Mouse (Mus musculus) lung, embryonic 15.5 days (tissue): ENCODE results near the gene Nabp2. TPM values are rescaled to one million over a fixed set of nuclear protein-coding genes. Genes with fewer than 3 reads are reported as not detected.

Source experiments
- ATAC-seq: fragments of 200-750 bp; cut with Nextera tagmentation; 2 replicates; pipeline ENCODE4 v1.8.0; 2017; ENCODE audit warnings: moderate number of reproducible peaks, borderline replicate concordance; ENCODE audit not compliant: low FRiP score, low TSS enrichment; ENCODE audit errors: extremely low read depth
- H3K27ac ChIP-seq: fragments of 300-500 bp; sonication (generic); 2 replicates; pipeline ENCODE4 v1.5.1; 2015; ENCODE audit warnings: moderate library complexity, mild to moderate bottlenecking, inconsistent platforms
- H3K27me3 ChIP-seq: fragments of 300-500 bp; sonication (generic); 2 replicates; pipeline ENCODE4 v1.6.1; 2015; ENCODE audit warnings: inconsistent platforms
- H3K36me3 ChIP-seq: fragments of 300-500 bp; sonication (generic); 2 replicates; pipeline ENCODE4 v1.6.1; 2015; ENCODE audit warnings: inconsistent platforms
- H3K4me1 ChIP-seq: fragments of 300-500 bp; sonication (generic); 2 replicates; pipeline ENCODE4 v1.6.1; 2015; ENCODE audit warnings: inconsistent platforms
- H3K4me2 ChIP-seq: fragments of 300-500 bp; sonication (generic); 2 replicates; pipeline ENCODE4 v1.6.1; 2015; ENCODE audit warnings: inconsistent platforms, mild to moderate bottlenecking, moderate library complexity
- H3K4me3 ChIP-seq: fragments of 300-500 bp; sonication (generic); 2 replicates; pipeline ENCODE4 v1.5.1; 2015; ENCODE audit warnings: mild to moderate bottlenecking, inconsistent platforms
- H3K9ac ChIP-seq: fragments of 300-500 bp; sonication (generic); 2 replicates; pipeline ENCODE4 v1.6.1; 2015; ENCODE audit warnings: inconsistent platforms
- H3K9me3 ChIP-seq: fragments of 300-500 bp; sonication (generic); 2 replicates; pipeline ENCODE4 v1.6.1; 2016; ENCODE audit warnings: inconsistent platforms
- WGBS: fragments of 180-500 bp; shearing (Covaris S2); methylation state at CpG from one replicate; pipeline ENCODE4 v1.1.7; 2015; 5-methylcytosine and 5-hydroxymethylcytosine counted together
- polyA plus RNA-seq: library from polyadenylated mRNA; unstranded; fragments of >200 nt; fragmentation: Nextera tagmentation; extraction: Ambion mirVana; gene quantifications from 2 replicates; pipeline ENCODE4 v1.2.1, GENCODE M21; 2015

Nabp2 gene
- polyA plus RNA-seq, 1 experiment from 2014 or later = 75.7 TPM

- H3K9ac ChIP-seq = no peak overlapping the region
- no peaks in the 10 kb centered on the region for H3K27me3 ChIP-seq
- H3K4me2 ChIP-seq = no peak overlapping the region
- H3K9me3 ChIP-seq = no peaks in the 10 kb centered on the region
- H3K4me1 ChIP-seq = no peaks in the 10 kb centered on the region
- peaks cover 57% of the 10 kb centered on the region for H3K36me3 ChIP-seq
- H3K27ac ChIP-seq = no peak overlapping the region
- ATAC-seq = no peak
- H3K4me3 ChIP-seq = no peak overlapping the region
- WGBS = 29% methylated on average over 7 of the region's 7 CpGs
These were observed 13.3 kb upstream of the Nabp2 start for GRCm38 (mm10) chr10:128424604-128425003.

GRCm38 (mm10) chr10:128422426-128422825 is 11.1 kb upstream of the Nabp2 start:
- no peak for ATAC-seq
- WGBS = 76% methylated on average over 5 of the region's 5 CpGs
- Histone ChIP-seq H3K4me3 (no peak overlapping the region), H3K9me3 (no peaks in the 10 kb centered on the region), H3K27ac (no peak overlapping the region), H3K4me2 (no peak overlapping the region), H3K36me3 (peaks cover 61% of the 10 kb centered on the region), H3K4me1 (no peaks in the 10 kb centered on the region), H3K9ac (no peak overlapping the region), H3K27me3 (no peaks in the 10 kb centered on the region)

- H3K27me3 ChIP-seq = no peaks in the 10 kb centered on the region
- H3K9me3 ChIP-seq = no peaks in the 10 kb centered on the region
- ATAC-seq = no peak
- peaks cover 42% of the 10 kb centered on the region for H3K36me3 ChIP-seq
- no peak overlapping the region for H3K4me2 ChIP-seq
- H3K4me3 ChIP-seq = no peak overlapping the region
- no peak overlapping the region for H3K27ac ChIP-seq
- H3K4me1 ChIP-seq = peaks cover 24% of the 10 kb centered on the region
- no peak overlapping the region for H3K9ac ChIP-seq
- WGBS = 77% methylated on average over 5 of the region's 5 CpGs
These were observed 3.6 kb upstream of the Nabp2 start for GRCm38 (mm10) chr10:128414848-128415247.

DNA sequence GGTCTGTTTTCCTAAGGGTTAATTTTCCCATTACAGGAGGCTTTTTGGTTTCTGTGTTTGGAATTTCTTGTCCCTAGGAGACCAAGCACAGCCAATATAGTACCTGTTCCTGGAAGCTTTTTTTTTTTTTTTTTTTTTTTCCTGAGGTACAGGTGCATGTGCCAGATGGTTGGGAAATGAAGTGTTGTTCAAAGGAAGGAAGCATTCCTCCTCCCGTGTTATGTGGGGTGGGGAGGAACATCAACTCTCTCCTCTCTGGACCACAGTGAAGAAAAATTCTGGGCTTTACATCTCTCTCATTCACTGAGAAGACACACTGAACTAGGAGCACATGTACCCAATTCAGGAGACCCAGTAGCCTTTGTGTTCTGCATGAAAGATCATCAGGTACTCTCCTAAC is 1.8 kb upstream of the Nabp2 start:
- Histone ChIP-seq H3K9ac (no peak overlapping the region), H3K4me2 (peak overlapping the region; percentile 96), H3K27me3 (no peaks in the 10 kb centered on the region), H3K4me3 (peak overlapping the region; percentile 89; the same call in 1 of the 2 replicates), H3K36me3 (peaks cover 28% of the 10 kb centered on the region), H3K4me1 (peaks cover 32% of the 10 kb centered on the region), H3K9me3 (no peaks in the 10 kb centered on the region), H3K27ac (no peak overlapping the region)
- WGBS = 40% methylated on average over 1 of the region's 1 CpGs
- no peak for ATAC-seq

DNA sequence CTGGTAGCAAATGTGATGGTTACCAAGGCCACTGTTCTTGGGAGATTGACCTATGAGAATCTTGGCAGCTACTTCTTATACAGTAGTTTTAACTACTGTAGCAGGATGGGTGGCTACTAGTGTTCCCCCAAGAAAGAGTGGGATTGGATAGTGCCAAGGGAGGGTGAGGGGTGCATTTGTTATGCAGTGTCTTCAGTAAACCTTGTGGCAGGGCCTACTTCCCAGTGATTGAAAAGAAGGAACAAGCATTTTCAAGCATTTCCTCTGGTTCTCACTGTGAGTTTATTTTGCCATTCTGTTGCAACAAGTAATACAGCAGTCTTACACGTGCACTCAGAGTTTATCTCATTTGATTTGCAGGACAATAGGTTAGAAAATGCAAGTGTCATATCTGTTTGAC is 1.3 kb upstream of the Nabp2 start:
- H3K9ac ChIP-seq = peak overlapping the region; percentile 82; the same call in 1 of the 2 replicates
- H3K4me3 ChIP-seq = peak overlapping the region; percentile 89
- peak overlapping the region; percentile 96 for H3K4me2 ChIP-seq
- 27% methylated on average over 1 of the region's 1 CpGs for WGBS
- H3K27ac ChIP-seq = peak overlapping the region; percentile 97
- no peaks in the 10 kb centered on the region for H3K27me3 ChIP-seq
- H3K4me1 ChIP-seq = peaks cover 32% of the 10 kb centered on the region
- no peak for ATAC-seq
- peaks cover 25% of the 10 kb centered on the region for H3K36me3 ChIP-seq
- H3K9me3 ChIP-seq = no peaks in the 10 kb centered on the region

DNA sequence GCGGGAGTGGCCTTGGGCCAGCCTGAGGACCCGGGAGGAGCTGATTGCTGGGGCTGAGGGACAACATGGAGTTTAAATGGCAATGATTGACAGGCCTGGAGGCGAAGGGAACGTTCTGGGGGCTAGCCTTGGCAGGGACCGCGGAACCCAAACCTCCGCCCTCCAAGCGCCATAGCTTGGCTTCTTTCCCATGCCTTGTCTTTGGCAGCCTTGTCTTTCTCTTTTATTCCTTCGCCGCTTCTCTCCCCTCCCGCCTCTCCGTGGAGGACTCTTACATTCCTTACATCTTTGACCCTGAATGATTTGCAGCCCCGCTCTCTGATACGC is 726 bp upstream of the Nabp2 start:
- no peaks in the 10 kb centered on the region for H3K9me3 ChIP-seq
- H3K9ac ChIP-seq = peak overlapping the region; percentile 82
- ATAC-seq = no peak
- under 1% methylated on average over 14 of the region's 14 CpGs for WGBS
- peaks cover 32% of the 10 kb centered on the region for H3K4me1 ChIP-seq
- H3K4me3 ChIP-seq = peak overlapping the region; percentile 89
- H3K36me3 ChIP-seq = peaks cover 20% of the 10 kb centered on the region
- peak overlapping the region; percentile 97 for H3K27ac ChIP-seq
- peak overlapping the region; percentile 96 for H3K4me2 ChIP-seq
- no peaks in the 10 kb centered on the region for H3K27me3 ChIP-seq

- H3K36me3 ChIP-seq = peaks cover 11% of the 10 kb centered on the region; the same call in 1 of the 2 replicates
- WGBS = 16% methylated on average over 4 of the region's 4 CpGs
- H3K4me2 ChIP-seq = peak overlapping the region; percentile 96
- H3K9ac ChIP-seq = peak overlapping the region; percentile 74
- H3K4me3 ChIP-seq = peak overlapping the region; percentile 89
- H3K4me1 ChIP-seq = peaks cover 32% of the 10 kb centered on the region
- H3K27ac ChIP-seq = peak overlapping the region; percentile 97
- no peaks in the 10 kb centered on the region for H3K27me3 ChIP-seq
- ATAC-seq = no peak
- H3K9me3 ChIP-seq = no peaks in the 10 kb centered on the region
These were observed 789 bp downstream of the Nabp2 start for GRCm38 (mm10) chr10:128410560-128410845.

GRCm38 (mm10) chr10:128409692-128410559 is 1.4 kb downstream of the Nabp2 start:
- no peaks in the 10 kb centered on the region for H3K9me3 ChIP-seq
- peaks cover 8% of the 10 kb centered on the region; the same call in 1 of the 2 replicates for H3K36me3 ChIP-seq
- no peaks in the 10 kb centered on the region for H3K27me3 ChIP-seq
- H3K4me2 ChIP-seq = peak overlapping the region; percentile 96
- peak overlapping the region; percentile 97 for H3K27ac ChIP-seq
- H3K4me1 ChIP-seq = peaks cover 32% of the 10 kb centered on the region
- 3% methylated on average over 36 of the region's 36 CpGs for WGBS
- peak overlapping the region; percentile 74 for H3K9ac ChIP-seq
- peak; percentile 91 for ATAC-seq
- H3K4me3 ChIP-seq = peak overlapping the region; percentile 89

- peaks cover 8% of the 10 kb centered on the region; the same call in 1 of the 2 replicates for H3K36me3 ChIP-seq
- no peaks in the 10 kb centered on the region for H3K27me3 ChIP-seq
- ATAC-seq = no peak
- 16% methylated on average over 35 of the region's 35 CpGs for WGBS
- no peaks in the 10 kb centered on the region for H3K9me3 ChIP-seq
- H3K4me3 ChIP-seq = peak overlapping the region; percentile 89
- peak overlapping the region; percentile 66 for H3K9ac ChIP-seq
- peak overlapping the region; percentile 96 for H3K4me2 ChIP-seq
- peaks cover 32% of the 10 kb centered on the region for H3K4me1 ChIP-seq
- peak overlapping the region; percentile 60; the same call in 1 of the 2 replicates for H3K27ac ChIP-seq
These were observed 2.4 kb downstream of the Nabp2 start for GRCm38 (mm10) chr10:128408591-128409535.

GRCm38 (mm10) chr10:128403931-128404330 is 7.4 kb downstream of the Nabp2 start:
- H3K9me3 ChIP-seq = no peaks in the 10 kb centered on the region
- H3K4me2 ChIP-seq = no peak overlapping the region
- ATAC-seq = no peak
- H3K9ac ChIP-seq = no peak overlapping the region
- H3K4me1 ChIP-seq = peaks cover 8% of the 10 kb centered on the region
- WGBS = 76% methylated on average over 7 of the region's 7 CpGs
- H3K27me3 ChIP-seq = no peaks in the 10 kb centered on the region
- peaks cover 8% of the 10 kb centered on the region; the same call in 1 of the 2 replicates for H3K36me3 ChIP-seq
- no peak overlapping the region for H3K4me3 ChIP-seq
- no peak overlapping the region for H3K27ac ChIP-seq

GRCm38 (mm10) chr10:128401638-128402037 is 9.7 kb downstream of the Nabp2 start:
- Histone ChIP-seq H3K9ac (no peak overlapping the region), H3K4me2 (no peak overlapping the region), H3K4me1 (no peaks in the 10 kb centered on the region)

More at GRCm38 (mm10) chr10:128401638-128402037, 9.7 kb downstream of the Nabp2 start:
- Histone ChIP-seq H3K27me3 (no peaks in the 10 kb centered on the region), H3K4me3 (no peak overlapping the region), H3K27ac (no peak overlapping the region), H3K36me3 (peaks cover 6% of the 10 kb centered on the region; the same call in 1 of the 2 replicates), H3K9me3 (no peaks in the 10 kb centered on the region)
- ATAC-seq = no peak
- 74% methylated on average over 9 of the region's 9 CpGs for WGBS
